Mouse (Mus musculus) lung, postnatal 0 days (tissue): ENCODE measurements around the gene Ddx28.

ENCODE experiments used
- CTCF ChIP-seq: IDR thresholded peaks from 2 replicates; pipeline ENCODE4 v1.5.1; 2016; ENCODE audit warnings: antibody characterized with exemption, mild to moderate bottlenecking
- EP300 ChIP-seq: IDR thresholded peaks from 2 replicates; pipeline ENCODE4 v1.6.1; 2016; ENCODE audit warnings: antibody characterized with exemption, mild to moderate bottlenecking, control low read depth

- no peak for TF ChIP-seq CTCF
- TF ChIP-seq EP300: no peak
Observed at GRCm38 (mm10) chr8:106044151-106044550, 32.5 kb upstream of the Ddx28 start.
